Mouse (Mus musculus) lung, postnatal 0 days (tissue): Measurements from ENCODE around the gene Gabrg3.

Experiments
- CTCF ChIP-seq: IDR thresholded peaks from 2 replicates; pipeline ENCODE4 v1.5.1; 2016; ENCODE audit warnings: antibody characterized with exemption, mild to moderate bottlenecking
- EP300 ChIP-seq: IDR thresholded peaks from 2 replicates; pipeline ENCODE4 v1.6.1; 2016; ENCODE audit warnings: antibody characterized with exemption, mild to moderate bottlenecking, control low read depth

DNA sequence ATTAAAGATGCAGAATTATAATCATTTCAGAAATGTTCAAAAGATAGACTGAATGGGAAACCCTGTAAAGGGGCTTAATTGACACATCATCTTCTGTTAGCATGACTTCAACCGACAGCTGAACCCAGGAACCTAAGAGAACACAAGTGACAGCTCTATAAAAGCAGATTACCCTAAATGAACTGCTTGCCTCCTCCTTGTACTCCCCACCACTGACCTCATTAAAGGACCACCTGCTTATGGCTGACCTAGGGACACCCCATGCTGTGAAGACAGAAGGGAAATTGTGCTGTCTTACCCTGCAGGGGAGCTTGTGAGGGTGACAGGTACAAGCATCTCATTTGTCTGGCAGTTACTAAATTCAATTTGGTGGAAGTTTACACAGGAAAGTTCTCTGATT, 467.5 kb downstream of the Gabrg3 start:
- TF ChIP-seq CTCF (no peak), EP300 (no peak)
